Mouse (Mus musculus): ENCODE measurements around the gene Hist2h3c1.
A peak's percentile ranks its signal among the peaks of the same experiment; 100 is the strongest.
"Not testable (repeated sequence)": the region's sequence is repeated elsewhere in the genome, so short reads cannot be mapped to it uniquely, and the experiment has no call there.

Hist2h3c1 gene

GRCm38 (mm10) chr3:96246427-96246856 is at the start of gene Hist2h3c1:
TSS of gene Hist2h3c1 (plus strand) at chr3:96246685.
- DNase-seq (ENCODE audit: low spot score), result not testable (repeated sequence)

GRCm38 (mm10) chr3:96197129-96197749 is 49.2 kb upstream of the Hist2h3c1 start:
- peak; percentile 72 for DNase-seq (ENCODE audit: low spot score)

- no peak for DNase-seq (ENCODE audit: low spot score)
Measured at GRCm38 (mm10) chr3:96198181-96198580, 48.3 kb upstream of the Hist2h3c1 start.

GRCm38 (mm10) chr3:96198601-96199251 is 47.8 kb upstream of the Hist2h3c1 start:
- DNase-seq (ENCODE audit: low spot score), result not testable (repeated sequence)

GRCm38 (mm10) chr3:96199731-96200130 is 46.8 kb upstream of the Hist2h3c1 start:
- no peak for DNase-seq (ENCODE audit: low spot score)

GRCm38 (mm10) chr3:96207819-96208218 is 38.7 kb upstream of the Hist2h3c1 start:
- no peak for DNase-seq (ENCODE audit: low spot score)

- no peak for DNase-seq (ENCODE audit: low spot score)
Measured at GRCm38 (mm10) chr3:96209242-96209641, 37.2 kb upstream of the Hist2h3c1 start.

- DNase-seq (ENCODE audit: low spot score), result no peak
Measured at GRCm38 (mm10) chr3:96219191-96219641, 27.3 kb upstream of the Hist2h3c1 start.

- peak; percentile 56 for DNase-seq (ENCODE audit: low spot score)
Measured at GRCm38 (mm10) chr3:96219661-96220130, 26.8 kb upstream of the Hist2h3c1 start, which contains the start of the genes Bola1 and Hist2h2ab. TSS of gene Bola1 (minus strand) at chr3:96219709. TSS of gene Hist2h2ab (plus strand) at chr3:96219865.

GRCm38 (mm10) chr3:96220131-96220764 is 26.2 kb upstream of the Hist2h3c1 start:
- peak; percentile 19 for DNase-seq (ENCODE audit: low spot score)

- DNase-seq (ENCODE audit: low spot score), result peak; percentile 62
Measured at GRCm38 (mm10) chr3:96220765-96221639, 25.5 kb upstream of the Hist2h3c1 start, which contains the start of the genes Hist2h2ac and Hist2h2be. TSS of gene Hist2h2ac (minus strand) at chr3:96220880. TSS of gene Hist2h2be (plus strand) at chr3:96221119.

- no peak for DNase-seq (ENCODE audit: low spot score)
Measured at GRCm38 (mm10) chr3:96221640-96222038, 24.8 kb upstream of the Hist2h3c1 start.

- no peak for DNase-seq (ENCODE audit: low spot score)
Measured at GRCm38 (mm10) chr3:96222774-96223173, 23.7 kb upstream of the Hist2h3c1 start.

GRCm38 (mm10) chr3:96225421-96225820 is 21.1 kb upstream of the Hist2h3c1 start:
- no peak for DNase-seq (ENCODE audit: low spot score)

GRCm38 (mm10) chr3:96226695-96227648 is 19.5 kb upstream of the Hist2h3c1 start:
- DNase-seq (ENCODE audit: low spot score), result no peak

GRCm38 (mm10) chr3:96228828-96229227 is 17.7 kb upstream of the Hist2h3c1 start:
- no peak for DNase-seq (ENCODE audit: low spot score)

- DNase-seq (ENCODE audit: low spot score), result no peak
Measured at GRCm38 (mm10) chr3:96230404-96230803, 16.1 kb upstream of the Hist2h3c1 start.

- DNase-seq (ENCODE audit: low spot score), result no peak
Measured at GRCm38 (mm10) chr3:96230910-96231757, 15.4 kb upstream of the Hist2h3c1 start.

GRCm38 (mm10) chr3:96231758-96232120 is 14.7 kb upstream of the Hist2h3c1 start:
- DNase-seq (ENCODE audit: low spot score), result no peak

GRCm38 (mm10) chr3:96234914-96235313 is 11.6 kb upstream of the Hist2h3c1 start:
- DNase-seq (ENCODE audit: low spot score), result no peak
